Mouse (Mus musculus): ENCODE results near the gene Zbtb3.

GRCm38 (mm10) chr19:8758899-8759298 lies 43.5 kb upstream of the Zbtb3 start:
- no peak for TF ChIP-seq CTCF (IDR thresholded peaks at IDR 0.05; ENCODE audit: low read depth)
- TF ChIP-seq EP300 (IDR thresholded peaks at IDR 0.05; ENCODE audit: low read depth) = no peak

All from heart, postnatal 0 days (tissue).